Mouse (Mus musculus): ENCODE results near the gene Gm49721.

The Gm49721 gene

DNA sequence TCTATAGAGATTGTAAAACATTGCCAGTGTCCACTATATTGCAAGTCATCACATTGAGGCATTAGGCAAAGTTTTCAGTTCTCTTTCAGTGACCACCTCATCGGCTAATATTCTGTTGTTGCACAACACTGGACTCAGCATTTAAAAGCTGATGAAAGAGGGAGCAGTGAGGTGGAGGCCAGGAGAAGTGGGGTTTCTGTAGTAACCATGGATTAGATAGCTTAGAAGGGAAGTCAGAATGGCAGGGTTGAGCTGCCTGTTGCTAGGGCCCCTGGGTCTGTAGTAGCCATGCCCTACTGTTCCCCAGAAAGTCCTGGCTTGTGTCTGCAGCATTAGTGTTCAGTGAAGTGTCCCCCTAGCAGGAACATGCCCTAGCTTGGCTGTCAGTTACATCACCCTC is 7.4 kb downstream of the Gm49721 start:
- WGBS: 86% methylated on average over 1 of the region's 1 CpGs

- WGBS: no CpG with 5 or more reads among the region's 6 CpGs
These were observed 16.8 kb downstream of the Gm49721 start for GRCm38 (mm10) chr17:6995504-6995903.

- 87% methylated on average over 8 of the region's 8 CpGs for WGBS
These were observed 18.1 kb downstream of the Gm49721 start for GRCm38 (mm10) chr17:6996826-6997225.

- WGBS: 62% methylated on average over 2 of the region's 7 CpGs
These were observed 19.2 kb downstream of the Gm49721 start for GRCm38 (mm10) chr17:6997778-6998490.

DNA sequence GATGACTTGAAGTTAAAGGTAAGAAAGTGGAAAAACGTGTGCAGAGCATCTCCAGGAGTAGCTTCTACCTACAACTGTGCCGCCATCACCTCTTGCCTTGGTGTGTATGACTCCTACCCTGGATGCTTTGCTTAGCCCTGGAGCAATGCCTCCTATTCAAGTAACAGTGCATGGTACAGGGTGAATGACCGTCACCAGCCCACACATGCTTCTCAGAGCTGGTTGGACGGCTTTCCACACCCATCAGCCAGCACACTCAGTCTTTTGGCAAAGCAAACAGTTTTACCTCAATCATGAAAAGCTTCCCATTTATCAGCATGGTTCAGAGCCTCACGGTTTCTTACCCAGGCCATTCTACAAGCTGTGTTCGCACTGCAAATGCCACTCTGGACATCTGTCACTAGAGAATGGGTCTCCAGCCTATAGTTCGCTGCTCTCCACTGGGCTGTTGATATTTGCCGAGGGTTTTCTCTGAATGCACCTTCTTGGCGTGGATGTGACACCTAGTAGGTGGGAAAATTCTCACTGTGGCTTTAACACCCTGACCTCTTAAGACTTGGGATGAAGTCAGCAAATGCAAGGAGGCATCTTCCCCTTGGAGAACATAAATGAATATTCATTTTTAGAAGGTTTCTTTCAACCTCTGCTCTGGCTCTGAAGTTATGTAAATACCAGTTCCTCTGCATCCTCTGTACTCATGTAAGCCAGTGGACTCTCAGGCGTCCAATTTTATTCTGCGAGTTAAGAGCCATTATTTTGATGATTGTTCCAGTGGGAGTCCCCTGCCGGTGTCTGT is 23.3 kb downstream of the Gm49721 start:
- WGBS: 86% methylated on average over 9 of the region's 12 CpGs

- no CpG with 5 or more reads among the region's 3 CpGs for WGBS
These were observed 24.7 kb downstream of the Gm49721 start for GRCm38 (mm10) chr17:7003392-7003791.

DNA sequence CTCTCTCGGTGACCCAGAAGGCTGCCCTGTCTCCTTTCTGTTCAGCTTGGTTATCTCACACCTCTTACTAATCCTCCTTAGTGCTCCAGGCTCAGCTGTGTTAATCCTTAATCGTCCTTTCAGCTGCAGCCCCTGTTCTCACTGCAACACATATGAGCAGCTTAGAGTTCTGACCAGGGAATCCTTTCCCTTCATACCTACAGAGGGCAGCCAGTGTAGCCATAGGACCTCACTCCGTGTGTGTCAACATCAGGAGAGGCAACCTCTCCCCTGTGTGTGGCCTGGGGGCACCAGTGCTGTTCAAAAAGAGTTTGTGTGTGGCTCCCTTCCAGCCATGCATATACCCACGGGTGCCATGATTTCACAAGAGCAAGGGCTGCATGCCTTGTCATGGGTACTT is 26.9 kb downstream of the Gm49721 start:
- 64% methylated on average over 3 of the region's 4 CpGs for WGBS

DNA sequence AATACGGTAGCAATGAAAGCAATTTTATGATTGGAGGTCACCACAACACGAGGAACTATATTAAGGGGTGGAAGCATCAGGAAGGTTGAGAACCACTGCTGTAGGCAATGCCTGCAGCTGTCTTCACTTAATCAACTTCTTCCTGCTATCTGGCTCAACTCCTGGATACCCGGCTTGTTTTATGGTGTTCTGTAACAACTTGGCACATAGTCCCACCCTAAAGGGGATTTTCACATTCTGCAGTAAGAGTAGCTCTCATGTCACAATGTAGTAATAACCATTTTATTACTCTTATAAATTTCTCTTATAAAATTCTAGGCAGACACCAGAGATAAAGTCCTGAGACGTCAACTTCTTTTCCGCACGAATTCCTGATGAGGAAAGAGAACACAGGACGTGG is 30.7 kb downstream of the Gm49721 start:
- no CpG with 5 or more reads among the region's 7 CpGs for WGBS

DNA sequence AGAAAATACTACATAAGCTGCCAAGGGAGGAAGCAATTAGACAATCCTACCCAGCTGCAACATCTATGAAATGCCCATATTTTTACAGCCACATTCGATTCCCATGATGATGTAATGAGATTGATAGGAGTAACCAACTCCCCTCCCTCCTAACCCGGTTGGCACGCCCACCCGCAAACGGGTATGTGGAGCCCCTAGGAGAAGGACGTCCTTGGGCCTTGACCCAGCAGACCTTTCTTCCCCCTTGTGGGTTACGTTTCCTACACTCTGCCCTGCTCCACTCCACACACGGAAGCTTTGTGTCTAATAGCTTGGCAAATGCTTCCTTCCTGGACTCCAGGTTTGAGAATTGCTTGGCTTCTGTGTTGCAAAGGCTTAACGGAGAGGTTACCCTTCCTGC is 31.2 kb downstream of the Gm49721 start:
- 54% methylated on average over 5 of the region's 9 CpGs for WGBS

GRCm38 (mm10) chr17:7014190-7014589 is 35.5 kb downstream of the Gm49721 start:
- no CpG with 5 or more reads among the region's 1 CpGs for WGBS

DNA sequence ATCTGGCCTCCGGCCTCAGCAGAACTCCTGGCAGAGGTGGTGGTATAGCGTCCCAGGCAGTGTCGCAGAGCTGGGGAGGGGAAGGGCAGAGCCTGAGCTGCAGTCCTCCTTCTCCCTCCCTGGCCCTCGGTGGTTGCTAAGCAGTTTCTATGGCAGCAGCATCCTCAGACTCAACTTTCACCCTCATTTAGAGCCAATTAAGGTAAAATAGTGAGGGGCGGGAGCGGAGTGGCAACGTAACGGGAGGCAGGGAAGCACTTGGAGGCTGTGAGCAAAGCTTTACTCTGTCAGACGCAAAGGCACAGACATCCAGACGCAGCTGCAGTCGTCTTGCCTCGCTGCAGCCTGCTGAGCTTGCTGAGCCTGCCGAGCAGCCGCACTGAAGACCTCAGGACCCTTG is 46.6 kb downstream of the Gm49721 start, which contains the start of gene Gm1604a:
Gene Gm1604a, plus strand, starts transcription at position 312 of the 400 bp plus-strand sequence.
- 9% methylated on average over 7 of the region's 14 CpGs for WGBS

DNA sequence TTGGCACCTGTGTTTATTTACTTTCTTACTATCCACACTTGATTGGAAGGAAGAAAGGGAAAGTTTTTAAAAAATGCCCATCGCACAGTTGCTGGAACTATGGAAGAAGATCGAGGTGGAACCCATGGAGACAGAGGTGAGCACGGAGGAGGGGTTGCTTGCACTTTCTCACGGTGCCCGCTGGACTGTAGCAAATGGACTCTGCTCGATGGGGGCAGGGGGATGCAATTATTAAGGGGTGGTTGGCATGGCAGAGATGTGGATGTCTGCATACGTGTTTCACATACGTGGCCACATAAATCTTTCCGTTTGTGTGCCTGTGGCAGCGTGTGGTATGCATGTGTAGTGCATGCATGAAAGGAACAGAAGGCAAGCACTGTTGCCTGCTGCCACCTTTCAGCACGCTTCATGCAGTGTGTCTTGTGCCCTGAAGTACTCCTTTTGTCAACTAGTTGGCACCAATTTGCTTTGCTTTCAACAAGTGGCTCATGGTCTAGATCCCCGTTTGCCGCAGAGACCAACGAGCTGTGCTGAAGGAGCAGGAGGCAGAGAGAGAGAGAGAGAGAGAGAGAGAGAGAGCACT is 47.2 kb downstream of the Gm49721 start:
- WGBS: 27% methylated on average over 3 of the region's 14 CpGs

- WGBS: 71% methylated on average over 6 of the region's 7 CpGs
These were observed 51.5 kb downstream of the Gm49721 start for GRCm38 (mm10) chr17:7030204-7030603.

DNA sequence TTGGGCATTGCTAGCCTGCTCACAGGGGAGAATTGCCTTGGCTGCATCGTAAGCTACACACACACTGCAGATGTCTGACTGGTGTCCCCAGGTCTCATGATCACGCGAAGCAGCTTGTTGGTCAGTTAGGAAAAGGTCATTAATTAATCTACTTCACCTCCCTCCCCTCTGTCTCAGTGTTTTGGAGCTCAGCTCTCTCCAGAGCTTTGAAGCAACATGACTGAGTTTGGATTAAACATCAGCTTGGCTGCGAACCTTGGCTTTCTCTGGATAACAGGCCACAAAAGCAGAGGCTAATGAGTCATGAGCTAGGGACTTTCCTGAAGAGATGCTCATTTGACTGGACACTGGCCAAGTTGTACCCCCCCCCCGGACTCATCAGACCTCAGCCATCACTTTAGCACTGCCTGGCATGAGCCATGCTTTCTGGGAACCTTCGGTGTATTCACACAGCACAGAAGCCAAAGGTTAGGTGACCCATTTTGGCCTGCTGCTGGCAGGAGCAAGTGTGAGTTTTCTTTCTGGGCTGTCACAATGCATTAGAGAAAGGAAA is 52.0 kb downstream of the Gm49721 start:
- WGBS: 55% methylated on average over 3 of the region's 6 CpGs

GRCm38 (mm10) chr17:7033192-7034166 is 54.8 kb downstream of the Gm49721 start:
- WGBS: 70% methylated on average over 3 of the region's 17 CpGs

- 52% methylated on average over 2 of the region's 4 CpGs for WGBS
These were observed 90.4 kb downstream of the Gm49721 start for GRCm38 (mm10) chr17:7068997-7069539.

DNA sequence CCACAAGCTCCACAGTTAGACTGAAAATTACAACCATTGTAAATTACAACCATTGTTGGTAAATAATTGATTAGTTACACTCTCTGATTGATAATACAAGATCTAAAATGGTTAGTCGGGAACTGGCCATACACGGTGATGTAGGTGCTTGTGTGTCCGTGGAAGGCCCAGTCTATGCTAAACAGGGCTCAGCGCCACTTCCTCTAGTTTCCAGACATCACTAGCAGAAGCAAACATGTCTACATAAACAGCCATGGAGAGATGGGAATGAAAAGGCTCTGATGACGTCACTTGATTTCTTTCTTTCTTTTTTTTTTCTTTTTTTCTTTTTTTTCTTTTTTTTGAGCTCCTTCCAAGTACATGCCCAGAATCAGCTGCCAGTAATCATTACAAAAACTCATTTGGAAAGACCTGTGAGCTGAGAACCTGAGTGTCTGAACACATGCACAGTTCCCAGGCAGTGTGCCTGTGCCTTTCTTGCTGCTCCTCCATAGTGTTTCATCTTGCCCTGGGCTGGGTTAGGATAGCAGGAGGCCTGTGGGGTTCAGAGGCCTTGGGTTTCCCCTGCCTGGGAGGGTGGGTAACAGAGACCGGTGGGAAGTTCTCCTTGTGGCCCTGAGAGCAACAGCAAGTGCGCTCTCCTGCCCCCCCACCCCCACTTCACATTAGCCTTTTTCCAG is 91.0 kb downstream of the Gm49721 start:
- WGBS: 69% methylated on average over 6 of the region's 7 CpGs

DNA sequence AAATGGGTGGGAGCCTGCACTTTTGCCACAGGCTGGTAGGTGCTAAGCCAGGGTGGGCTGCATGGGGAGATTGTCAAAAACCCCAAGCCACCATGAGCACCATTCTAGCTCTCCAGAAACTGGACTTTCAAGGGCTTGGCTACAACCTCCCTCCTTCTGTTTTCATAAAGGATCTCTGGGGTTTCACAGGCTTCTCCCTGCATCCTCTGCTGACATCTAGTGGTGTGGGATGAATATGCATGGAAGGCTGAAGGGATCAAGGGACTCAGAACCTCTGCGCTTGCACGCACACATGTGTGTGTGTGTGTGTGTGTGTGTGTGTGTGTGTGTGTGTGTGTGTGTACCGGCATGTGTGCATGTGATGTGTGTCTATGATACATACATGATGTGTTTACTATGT is 95.8 kb downstream of the Gm49721 start:
- WGBS: 10% methylated on average over 3 of the region's 3 CpGs

GRCm38 (mm10) chr17:7075519-7075918 is 96.8 kb downstream of the Gm49721 start:
- WGBS: 85% methylated on average over 5 of the region's 6 CpGs

DNA sequence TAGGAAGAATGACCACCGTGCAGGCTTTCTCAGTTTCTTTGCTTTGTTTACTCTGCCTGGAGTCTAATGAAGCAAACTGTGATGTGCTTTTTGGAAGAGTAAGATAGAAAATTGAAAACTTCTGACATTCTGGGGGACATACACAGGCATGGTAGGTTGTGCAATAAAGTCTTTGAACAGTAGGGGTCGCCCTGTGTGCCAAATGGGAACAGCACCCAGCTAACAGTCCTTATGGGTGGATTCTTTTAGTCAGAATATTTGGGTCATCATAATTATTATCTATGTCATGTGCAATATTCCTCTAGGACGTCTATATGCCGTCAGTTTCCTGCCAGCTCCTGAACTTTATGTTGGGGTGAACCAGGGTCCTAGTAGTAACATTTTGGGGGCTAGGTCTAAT is 100.9 kb downstream of the Gm49721 start:
- WGBS: 0% methylated on average over 1 of the region's 4 CpGs

Data from cerebral cortex, adult 2 months (tissue).